Mouse (Mus musculus) subcutaneous adipose tissue, adult 2 months (tissue): ENCODE results near the gene Sipa1. TPM values are rescaled to one million over a fixed set of nuclear protein-coding genes. Genes with fewer than 3 reads are reported as not detected.

Experiments used
- polyA plus RNA-seq: library from polyadenylated mRNA; depleted of rRNA; stranded (reverse); fragments of >200 nt; gene quantifications from 2 replicates; pipeline ENCODE4 v1.2.3, GENCODE M21; 2012; ENCODE audit warnings: low replicate concordance; rRNA removed

The Sipa1 gene
- 106 and 108 TPM in 2 replicates for polyA plus RNA-seq

DNA sequence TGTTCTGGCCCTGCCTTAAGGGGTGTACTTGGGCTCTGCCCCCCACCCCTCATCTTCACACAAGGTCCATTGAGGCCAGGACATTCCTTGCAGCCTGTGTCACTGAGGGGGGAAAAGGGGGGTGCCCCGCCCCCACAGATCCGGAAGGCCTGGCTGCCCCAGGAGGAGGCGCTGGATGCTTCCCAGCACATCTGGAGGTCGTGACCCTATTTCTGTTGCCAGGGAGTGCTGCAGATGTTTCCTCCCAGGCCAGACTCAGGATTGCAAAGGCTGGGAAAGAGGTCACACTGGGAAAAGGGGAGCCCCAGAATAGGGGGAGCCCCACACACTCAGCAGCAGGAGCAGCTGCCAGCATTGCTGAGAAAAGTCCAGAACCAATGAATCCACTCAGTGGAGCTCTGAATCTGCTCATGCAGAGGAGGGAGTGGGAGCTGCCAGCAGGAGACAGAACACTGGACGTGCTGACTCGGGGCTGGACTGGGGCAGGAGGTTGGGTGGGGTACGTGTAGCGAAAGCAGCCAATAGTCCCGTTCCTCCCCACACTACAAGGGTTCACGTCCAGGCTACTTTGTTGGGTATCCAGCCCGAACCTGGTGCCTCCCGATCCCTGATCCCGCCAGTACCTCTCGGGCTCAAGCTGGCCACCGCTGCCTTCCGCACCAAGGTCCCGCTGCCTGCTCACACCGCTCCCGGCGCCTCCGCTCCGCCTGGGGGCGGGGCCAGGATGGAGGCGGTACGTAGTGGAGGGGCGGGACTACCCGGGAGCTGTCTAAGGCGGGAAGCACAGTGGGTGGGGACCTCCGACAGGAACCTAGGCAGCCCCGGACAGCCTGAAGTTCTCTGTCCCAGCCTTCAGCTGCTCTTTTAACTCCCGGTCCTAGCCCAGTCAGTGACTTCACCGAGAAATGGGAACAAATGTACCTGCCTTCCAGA is at the start of gene Sipa1:
TSS of gene Sipa1 (minus strand) at position 727 of the 933 bp plus-strand sequence.

DNA sequence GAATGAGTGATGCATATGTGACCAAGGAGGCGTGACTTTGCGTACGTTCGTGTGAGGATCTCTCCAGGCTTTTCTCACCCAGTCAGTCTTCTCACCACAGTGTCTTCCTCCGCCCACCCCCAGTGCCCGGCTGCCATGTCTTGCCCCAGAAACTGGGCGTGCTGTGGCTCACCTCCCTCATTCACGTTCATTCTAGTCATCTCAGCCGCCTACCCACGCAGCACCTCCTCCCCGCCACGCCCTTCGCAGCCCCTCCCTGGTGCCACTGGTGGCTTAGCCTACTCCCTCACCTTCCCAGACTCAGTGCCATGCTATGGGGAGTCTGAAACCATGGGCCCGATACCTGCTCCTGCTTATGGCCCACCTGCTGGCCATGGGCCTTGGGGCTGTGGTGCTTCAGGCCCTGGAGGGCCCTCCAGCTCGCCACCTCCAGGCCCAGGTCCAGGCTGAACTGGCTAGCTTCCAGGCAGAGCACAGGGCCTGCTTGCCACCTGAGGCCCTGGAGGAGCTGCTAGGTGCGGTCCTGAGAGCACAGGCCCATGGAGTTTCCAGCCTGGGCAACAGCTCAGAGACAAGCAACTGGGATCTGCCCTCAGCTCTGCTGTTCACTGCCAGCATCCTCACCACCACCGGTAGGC is 40.8 kb upstream of the Sipa1 start, which contains the start of gene Kcnk7:
TSS of gene Kcnk7 (plus strand) at position 205 of the 638 bp plus-strand sequence.

DNA sequence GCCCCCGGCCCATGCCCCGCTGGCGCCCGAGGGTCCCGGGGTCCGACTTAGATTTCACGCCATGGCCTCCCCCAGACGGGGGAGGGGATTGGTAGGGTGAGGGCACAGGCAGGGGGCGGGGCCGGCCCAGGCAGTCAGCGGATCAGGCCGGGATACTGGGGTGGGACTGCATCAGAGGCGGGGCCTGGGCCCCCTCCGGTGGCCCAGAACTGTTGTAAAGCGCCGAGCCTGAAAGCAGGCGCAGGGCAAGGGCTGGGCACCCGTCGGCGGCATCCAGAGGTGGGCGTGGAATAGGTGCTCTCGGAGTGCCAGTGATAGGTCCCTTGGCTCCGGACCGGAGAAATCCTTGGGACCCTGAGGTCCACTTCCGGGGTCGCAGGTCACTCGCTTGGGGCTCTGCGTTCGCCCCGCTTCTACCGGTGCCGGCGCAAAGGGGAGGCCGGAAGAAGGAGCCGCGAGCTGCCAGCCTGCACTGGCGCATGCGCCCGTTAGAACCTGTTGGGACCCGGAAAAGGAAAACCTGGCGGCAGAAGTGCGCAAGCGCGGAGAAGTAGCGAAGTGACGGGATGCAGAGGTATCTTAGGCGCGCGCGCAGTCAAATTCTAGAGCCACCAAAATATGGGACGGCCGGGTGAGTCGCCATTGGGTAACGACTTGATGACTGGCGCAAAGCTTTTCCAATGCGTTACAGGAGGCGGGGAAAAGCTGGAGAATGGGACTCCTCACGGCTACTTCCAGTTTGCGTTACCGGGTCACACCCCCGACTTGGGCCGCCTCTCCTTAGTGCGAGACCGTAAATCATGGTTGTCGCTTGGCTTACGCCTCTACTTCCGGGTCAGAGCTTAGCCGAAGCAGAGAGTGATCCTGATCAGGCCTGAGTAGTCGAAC is 24.9 kb upstream of the Sipa1 start, which contains the start of the genes Map3k11 and Pcnx3:
TSS of gene Map3k11 (plus strand) at position 543 of the 888 bp plus-strand sequence.
TSS of gene Pcnx3 (minus strand) at position 709 of the 888 bp plus-strand sequence.

DNA sequence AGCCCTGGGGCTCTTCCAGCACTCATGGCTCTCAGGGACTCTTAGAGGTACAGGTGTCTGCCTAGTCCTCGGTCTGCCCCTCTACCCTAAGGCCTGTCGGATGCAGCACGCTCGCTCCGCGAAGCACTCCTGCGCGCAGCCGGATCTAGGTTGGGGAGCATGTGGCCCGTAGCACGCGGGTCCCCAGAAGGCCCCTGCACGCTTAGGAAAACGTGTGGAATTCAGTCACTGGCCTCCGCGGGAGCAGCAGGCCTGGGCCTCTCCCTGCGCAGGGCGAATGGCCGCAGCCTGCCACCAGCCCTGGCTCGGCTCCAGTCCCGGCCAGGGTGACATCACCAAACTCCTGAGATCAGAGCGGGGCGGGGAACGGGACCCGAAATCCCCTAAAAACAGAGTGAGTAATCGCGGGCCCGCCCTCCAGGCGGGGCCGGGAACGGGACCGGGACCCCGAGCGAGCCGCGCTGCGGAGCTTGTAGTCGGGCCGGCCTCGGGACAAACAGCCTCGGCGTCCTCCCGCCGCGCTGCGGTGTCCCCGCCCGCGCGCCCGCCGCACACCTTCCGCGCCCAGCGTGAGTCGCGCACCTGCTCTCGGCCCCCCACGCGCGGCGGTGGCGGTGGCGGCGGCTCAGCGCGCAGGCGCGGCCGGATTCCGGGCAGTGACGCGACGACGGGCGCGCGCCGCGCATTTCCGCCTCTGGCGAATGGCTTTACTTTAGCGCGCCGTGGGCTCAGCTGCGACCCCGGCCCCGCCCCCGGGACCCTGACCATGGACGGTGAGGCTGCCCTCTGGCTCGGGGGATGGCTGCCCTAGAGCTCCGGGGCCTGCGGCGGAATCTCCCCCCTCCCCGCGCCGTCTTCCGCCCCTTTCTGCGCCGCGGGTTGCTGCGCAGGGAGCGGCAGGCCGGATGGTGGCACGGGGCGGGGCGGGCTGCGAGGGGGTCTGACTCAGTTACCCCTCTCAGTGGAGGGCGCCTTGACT is 26.1 kb downstream of the Sipa1 start, which contains the start of gene Rela:
TSS of gene Rela (plus strand) at position 415 of the 979 bp plus-strand sequence.

DNA sequence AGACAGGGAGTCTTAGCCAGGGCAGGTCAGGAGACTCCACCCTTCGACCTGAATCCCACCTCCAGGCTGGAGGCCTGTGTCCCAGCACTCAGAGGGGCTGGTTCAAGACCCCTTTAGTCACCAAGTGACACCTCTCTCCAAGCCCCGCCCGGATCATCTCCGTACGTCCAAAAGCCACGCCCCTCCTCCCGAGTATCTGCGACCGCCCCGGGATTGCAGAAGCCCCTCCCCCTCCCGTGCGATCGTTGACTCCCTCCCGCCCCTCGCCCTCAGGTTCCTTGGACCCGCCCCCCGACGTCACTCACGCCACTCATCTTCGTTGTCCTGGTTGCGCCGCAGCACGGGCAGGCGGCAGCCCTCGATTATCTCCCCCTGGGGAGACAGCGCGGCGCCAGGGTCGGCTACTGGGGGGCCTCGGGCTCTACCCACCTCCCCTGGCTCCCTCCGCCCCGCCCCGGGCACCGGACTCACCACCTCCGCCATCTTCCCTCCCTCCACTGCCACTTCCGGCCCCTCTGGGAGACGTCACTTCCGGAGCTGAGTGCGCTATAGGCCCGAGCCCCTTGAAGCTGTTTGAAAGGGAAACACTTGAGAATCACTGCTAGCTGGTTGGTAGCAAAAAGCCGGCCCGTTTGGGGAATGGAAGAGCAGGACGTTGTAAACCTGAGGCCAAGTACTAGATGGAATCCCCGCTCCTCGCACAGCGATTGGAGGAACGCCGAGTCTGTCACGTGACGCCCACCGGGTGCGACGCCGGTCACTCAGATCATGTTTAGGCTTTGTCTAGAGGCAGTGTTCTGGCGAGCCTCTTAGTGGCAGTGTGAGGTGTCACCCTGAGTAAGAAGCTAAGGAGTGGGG is 53.7 kb downstream of the Sipa1 start, which contains the start of gene Kat5:
TSS of gene Kat5 (minus strand) at position 691 of the 858 bp plus-strand sequence.

DNA sequence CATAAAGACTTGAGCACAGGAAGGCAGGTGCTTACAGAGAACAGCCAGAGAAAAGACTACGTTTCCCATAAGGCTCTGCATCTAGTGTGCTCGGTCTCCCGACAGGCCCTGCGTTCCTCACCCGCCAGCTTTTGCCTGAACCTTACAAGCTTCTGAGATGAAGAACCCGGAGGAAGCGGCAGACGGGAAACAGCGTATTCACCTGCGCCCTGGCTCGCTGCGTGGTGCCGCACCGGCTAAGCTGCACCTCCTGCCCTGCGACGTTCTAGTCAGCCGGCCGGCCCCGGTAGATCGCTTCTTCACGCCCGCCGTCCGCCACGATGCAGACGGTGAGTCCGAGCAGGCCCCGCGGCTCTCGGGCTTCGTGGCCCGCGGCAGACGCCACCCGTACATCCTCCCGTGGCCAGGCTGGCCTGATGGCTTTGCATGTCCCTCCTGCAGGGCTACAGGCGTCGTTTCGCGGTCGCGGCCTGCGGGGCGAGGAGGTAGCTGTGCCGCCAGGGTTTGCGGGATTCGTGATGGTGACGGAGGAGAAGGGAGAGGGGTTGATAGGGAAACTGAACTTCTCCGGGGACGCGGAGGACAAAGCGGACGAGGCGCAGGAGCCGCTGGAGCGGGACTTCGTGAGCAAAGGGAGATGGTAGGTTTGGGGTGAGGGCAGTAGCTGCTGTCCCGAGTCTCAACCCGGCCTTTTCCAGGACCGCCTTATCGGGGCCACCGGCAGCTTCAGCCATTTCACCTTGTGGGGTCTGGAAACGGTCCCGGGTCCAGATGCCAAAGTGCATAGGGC is 61.6 kb downstream of the Sipa1 start, which contains the start of gene Rnaseh2c:
TSS of gene Rnaseh2c (plus strand) at position 122 of the 790 bp plus-strand sequence.

Other genes starting within 250 kb of the Sipa1 start
- 143 and 150 TPM in 2 replicates for gene Drap1, start 238.7 kb downstream of the Sipa1 start, polyA plus RNA-seq
- 87.8 and 92.8 TPM in 2 replicates for gene AI837181, start 238.6 kb downstream of the Sipa1 start, polyA plus RNA-seq
- gene Fosl1, start 216.2 kb downstream of the Sipa1 start, polyA plus RNA-seq = 0.20 and 0.91 TPM in 2 replicates
- gene Ccdc85b, start 205.8 kb downstream of the Sipa1 start, polyA plus RNA-seq = 7.7 and 13.9 TPM in 2 replicates
- 121 and 164 TPM in 2 replicates for gene Fibp, start 203.1 kb downstream of the Sipa1 start, polyA plus RNA-seq
- gene Ctsw, start 195.2 kb downstream of the Sipa1 start, polyA plus RNA-seq = 3.3 and 9.7 TPM in 2 replicates
- 75.7 and 232 TPM in 2 replicates for gene Efemp2, start 189.8 kb downstream of the Sipa1 start, polyA plus RNA-seq
- 34.1 and 53.2 TPM in 2 replicates for gene Mus81, start 175.3 kb downstream of the Sipa1 start, polyA plus RNA-seq
- 582 and 661 TPM in 2 replicates for gene Cfl1, start 173.3 kb downstream of the Sipa1 start, polyA plus RNA-seq
- 1.7 and 2.2 TPM in 2 replicates for gene 1700020D05Rik, start 159.9 kb downstream of the Sipa1 start, polyA plus RNA-seq
- 19.9 and 27.1 TPM in 2 replicates for gene Snx32, start 153.2 kb downstream of the Sipa1 start, polyA plus RNA-seq
- gene Ovol1, start 103.1 kb downstream of the Sipa1 start, polyA plus RNA-seq = 2.3 TPM in 1 of 2 replicates, not detected in the other
- 7.8 and 11.4 TPM in 2 replicates for gene Ap5b1, start 95.7 kb downstream of the Sipa1 start, polyA plus RNA-seq
- 27.4 and 39.1 TPM in 2 replicates for gene Rnaseh2c, start 61.8 kb downstream of the Sipa1 start, polyA plus RNA-seq
- gene Kat5, start 53.5 kb downstream of the Sipa1 start, polyA plus RNA-seq = 41.6 and 73.9 TPM in 2 replicates
- 96.7 and 101 TPM in 2 replicates for gene Rela, start 26.2 kb downstream of the Sipa1 start, polyA plus RNA-seq
- gene Map3k11, start 25.0 kb upstream of the Sipa1 start, polyA plus RNA-seq = 64.7 and 65.5 TPM in 2 replicates
- gene Pcnx3, start 25.2 kb upstream of the Sipa1 start, polyA plus RNA-seq = 89.4 and 136 TPM in 2 replicates
- gene Kcnk7, start 40.7 kb upstream of the Sipa1 start, polyA plus RNA-seq = 0.39 TPM in 1 of 2 replicates, not detected in the other
- gene Ehbp1l1, start 62.6 kb upstream of the Sipa1 start, polyA plus RNA-seq = 101 and 111 TPM in 2 replicates
- 211 and 249 TPM in 2 replicates for gene Fam89b, start 65.9 kb upstream of the Sipa1 start, polyA plus RNA-seq
- gene Ltbp3, start 77.2 kb upstream of the Sipa1 start, polyA plus RNA-seq = 272 and 332 TPM in 2 replicates
- 144 and 167 TPM in 2 replicates for gene Scyl1, start 107.7 kb upstream of the Sipa1 start, polyA plus RNA-seq
- gene Frmd8, start 211.6 kb upstream of the Sipa1 start, polyA plus RNA-seq = 22.5 and 24.5 TPM in 2 replicates
- gene Slc25a45, start 214.1 kb upstream of the Sipa1 start, polyA plus RNA-seq = 24.1 and 26.7 TPM in 2 replicates
- 0.33 and 1.0 TPM in 2 replicates for gene Tigd3, start 230.4 kb upstream of the Sipa1 start, polyA plus RNA-seq
- gene Dpf2, start 249.3 kb upstream of the Sipa1 start, polyA plus RNA-seq = 73.6 and 128 TPM in 2 replicates